Mouse (Mus musculus) intestine, postnatal 0 days (tissue): Measurements from ENCODE around the gene Stat5a. TPM values are rescaled to one million over a fixed set of nuclear protein-coding genes. Genes with fewer than 3 reads are reported as not detected.

Source experiments
- ATAC-seq: fragments of 200-750 bp; cut with Nextera tagmentation; 2 replicates; pipeline ENCODE4 v1.8.0; 2017; ENCODE audit warnings: mild to moderate bottlenecking, moderate TSS enrichment, moderate library complexity
- H3K27ac ChIP-seq: fragments of 300-500 bp; sonication (generic); 2 replicates; pipeline ENCODE4 v1.5.1; 2014; ENCODE audit warnings: mild to moderate bottlenecking, low read depth, low read length, moderate library complexity
- H3K27me3 ChIP-seq: fragments of 300-500 bp; sonication (generic); replicated peaks from 2 replicates; pipeline ENCODE4 v1.6.1; 2014; ENCODE audit warnings: low read length, mixed read lengths; ENCODE audit not compliant: control insufficient read depth, insufficient read depth
- H3K36me3 ChIP-seq: fragments of 300-500 bp; sonication (generic); 2 replicates; pipeline ENCODE4 v1.6.1; 2014; ENCODE audit warnings: mild to moderate bottlenecking, moderate library complexity; ENCODE audit not compliant: control insufficient read depth, insufficient read depth
- H3K4me1 ChIP-seq: fragments of 300-500 bp; sonication (generic); replicated peaks from 2 replicates; pipeline ENCODE4 v1.6.1; 2014; ENCODE audit warnings: antibody characterized with exemption, low read length, mixed read lengths; ENCODE audit not compliant: control insufficient read depth, insufficient read depth
- H3K4me2 ChIP-seq: fragments of 300-500 bp; sonication (generic); replicated peaks from 2 replicates; pipeline ENCODE4 v1.6.1; 2014; ENCODE audit warnings: low read depth, mild to moderate bottlenecking, moderate library complexity
- H3K4me3 ChIP-seq: fragments of 300-500 bp; sonication (generic); 2 replicates; pipeline ENCODE4 v1.5.1; 2014; ENCODE audit warnings: low read depth, low read length
- H3K9ac ChIP-seq: fragments of 300-500 bp; sonication (generic); 2 replicates; pipeline ENCODE4 v1.6.1; 2014; ENCODE audit warnings: mild to moderate bottlenecking, low read depth, low read length
- H3K9me3 ChIP-seq: fragments of 300-500 bp; sonication (generic); 2 replicates; pipeline ENCODE4 v1.6.1; 2016; ENCODE audit warnings: mixed run types; ENCODE audit not compliant: control insufficient read depth
- CTCF ChIP-seq: sonication (generic); IDR thresholded peaks from 2 replicates; pipeline ENCODE4 v1.5.1; 2016; ENCODE audit warnings: low read depth, mild to moderate bottlenecking, control low read depth, antibody characterized with exemption, moderate library complexity
- WGBS: fragments of 180-500 bp; shearing (Covaris S2); extraction: QIAGEN DNeasy Blood & Tissue Kit; methylation state at CpG from one replicate; pipeline ENCODE4 v1.1.7; 2014; 5-methylcytosine and 5-hydroxymethylcytosine counted together
- polyA plus RNA-seq: library from polyadenylated mRNA; unstranded; fragments of >200 nt; fragmentation: Nextera tagmentation; extraction: Ambion mirVana; gene quantifications from 2 replicates; pipeline ENCODE4 v1.2.1, GENCODE M21; 2015

The Stat5a gene
- polyA plus RNA-seq, 1 experiment from 2014 or later: 4.8 TPM

DNA sequence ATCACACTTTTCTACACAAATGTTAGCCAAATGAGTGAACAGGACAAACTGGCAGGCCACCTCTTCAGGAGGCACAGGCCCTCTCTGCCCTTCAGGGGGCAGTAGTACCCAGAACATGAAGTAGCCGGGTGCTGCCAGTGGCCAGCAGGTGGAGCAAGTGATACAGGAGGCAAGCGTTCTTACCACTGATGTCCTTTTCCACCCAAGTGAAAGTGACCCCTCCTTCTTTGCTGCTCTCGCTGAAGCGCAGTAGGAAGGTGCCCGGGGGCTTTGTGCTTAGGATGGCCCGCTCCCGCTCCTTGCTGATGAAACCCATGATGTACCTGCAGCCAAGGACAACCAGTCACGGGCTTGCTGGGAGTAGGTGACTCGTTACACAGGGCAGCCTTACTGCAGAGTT is 34.3 kb downstream of the Stat5a start:
- ATAC-seq: peak; percentile 72
- Histone ChIP-seq H3K4me3 (no peak overlapping the region), H3K4me1 (no peaks in the 10 kb centered on the region), H3K27me3 (no peaks in the 10 kb centered on the region), H3K9me3 (no peaks in the 10 kb centered on the region), H3K4me2 (no peak overlapping the region), H3K9ac (no peak overlapping the region), H3K36me3 (peaks cover 81% of the 10 kb centered on the region), H3K27ac (no peak overlapping the region)
- WGBS: 12% methylated on average over 9 of the region's 9 CpGs
- TF ChIP-seq CTCF: peak; percentile 100

DNA sequence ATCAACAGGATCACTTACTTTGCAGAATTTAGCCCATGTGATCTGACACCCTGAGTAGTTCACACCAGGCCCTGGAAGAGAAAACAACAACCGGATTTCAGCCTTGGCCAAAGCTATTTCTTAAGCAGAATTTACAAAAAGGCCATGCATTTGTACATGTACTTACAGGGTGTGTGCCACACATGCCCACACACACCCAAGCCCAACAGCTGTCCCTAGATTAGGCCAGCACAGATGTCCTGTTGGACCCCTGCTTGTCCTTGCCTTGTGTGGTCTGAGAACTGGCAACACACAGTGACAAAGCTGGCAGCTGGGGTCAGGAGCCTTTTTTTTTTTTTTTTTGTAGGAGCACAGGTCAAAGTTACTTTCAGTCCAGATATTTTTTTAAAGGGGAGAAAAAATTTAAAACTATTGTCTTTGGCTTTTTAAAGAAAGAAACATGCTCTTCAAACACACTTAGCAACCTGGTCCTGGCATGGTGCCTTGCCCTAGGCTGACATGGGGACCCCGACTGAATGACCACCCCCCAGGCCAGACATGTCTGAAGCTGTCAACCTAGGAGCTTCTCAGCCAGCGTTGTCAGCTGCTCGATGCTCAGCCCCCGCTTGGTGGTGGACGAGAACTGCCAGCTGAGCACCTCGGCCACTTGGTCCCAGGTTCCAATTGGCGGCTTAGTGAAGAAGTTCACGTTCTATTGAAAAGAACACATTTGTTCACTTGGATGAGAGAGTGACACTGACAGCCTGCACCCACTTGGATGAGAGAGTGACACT is 35.2 kb downstream of the Stat5a start:
- Histone ChIP-seq H3K4me1 (no peaks in the 10 kb centered on the region), H3K36me3 (peaks cover 81% of the 10 kb centered on the region), H3K9me3 (no peaks in the 10 kb centered on the region), H3K4me2 (no peak overlapping the region), H3K27me3 (no peaks in the 10 kb centered on the region), H3K4me3 (no peak overlapping the region), H3K27ac (no peak overlapping the region), H3K9ac (no peak overlapping the region)
- 80% methylated on average over 9 of the region's 9 CpGs for WGBS
- ATAC-seq: no peak
- TF ChIP-seq CTCF: no peak

DNA sequence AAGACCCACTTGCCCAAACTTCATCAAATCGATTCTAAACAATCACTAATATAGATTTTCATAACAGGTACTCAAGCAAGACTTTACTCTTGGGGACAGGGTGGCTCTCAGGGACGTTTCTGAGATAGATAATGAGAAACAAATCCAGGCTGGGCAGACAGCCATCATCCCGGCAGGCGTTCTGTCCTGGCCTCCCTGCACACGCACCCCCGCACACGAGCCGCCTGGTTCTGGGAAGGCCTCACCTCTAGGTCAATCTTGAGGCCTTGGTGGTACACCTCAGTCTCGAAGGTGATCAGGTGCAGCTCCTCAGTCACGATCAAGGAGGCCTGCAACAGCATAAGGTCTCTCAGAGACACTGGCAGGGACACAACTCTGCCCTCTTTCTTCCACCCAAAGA is 36.9 kb downstream of the Stat5a start:
- TF ChIP-seq CTCF: no peak
- WGBS: 85% methylated on average over 10 of the region's 10 CpGs
- Histone ChIP-seq H3K27ac (no peak overlapping the region), H3K27me3 (no peaks in the 10 kb centered on the region), H3K4me1 (no peaks in the 10 kb centered on the region), H3K9me3 (no peaks in the 10 kb centered on the region), H3K36me3 (peaks cover 80% of the 10 kb centered on the region), H3K9ac (no peak overlapping the region), H3K4me3 (no peak overlapping the region), H3K4me2 (no peak overlapping the region)
- ATAC-seq: no peak

DNA sequence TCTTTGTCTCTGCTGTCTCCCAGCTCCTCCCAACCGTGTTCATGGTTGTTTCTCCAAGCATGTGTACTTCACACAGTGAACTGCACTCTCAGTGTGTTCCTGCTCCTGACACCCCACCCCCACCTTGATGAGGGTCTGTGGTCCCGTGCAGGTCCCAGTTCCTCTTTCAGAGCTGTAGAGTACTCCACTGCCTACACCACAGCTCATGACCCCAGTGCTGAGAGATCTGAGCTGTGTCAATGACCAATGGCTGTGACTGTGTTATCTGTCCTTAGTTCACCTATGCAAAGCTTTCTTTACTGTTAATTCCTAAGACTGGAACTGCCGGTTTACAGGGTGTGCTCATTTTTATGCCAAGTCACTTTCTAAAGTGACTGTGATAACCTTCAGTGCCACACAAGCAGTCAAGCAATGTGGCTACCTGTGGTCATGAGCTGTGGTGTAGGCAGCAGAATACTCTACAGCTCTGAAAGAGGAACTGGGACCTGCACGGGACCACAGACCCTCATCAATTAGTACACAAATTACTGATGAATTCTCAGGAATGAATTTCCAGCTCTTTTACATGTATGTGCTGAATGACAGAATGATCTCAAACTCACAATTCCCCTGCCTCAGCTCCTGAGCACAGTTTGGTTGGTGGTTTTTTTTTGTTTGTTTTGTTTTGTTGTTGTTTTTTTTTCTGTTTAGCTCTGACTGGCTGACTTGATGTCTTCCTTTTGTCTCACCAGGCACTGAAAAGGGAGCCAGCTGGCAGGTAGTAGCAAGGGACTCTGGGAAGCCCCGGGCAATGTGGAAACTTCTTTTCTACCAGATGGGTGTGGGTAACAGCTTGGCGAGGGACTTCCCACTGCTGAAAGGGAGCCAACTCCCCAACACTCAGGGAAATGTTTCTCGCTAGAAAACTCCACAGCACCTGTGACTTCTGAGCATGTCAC is 38.4 kb downstream of the Stat5a start:
- TF ChIP-seq CTCF: no peak
- WGBS: 80% methylated on average over 7 of the region's 7 CpGs
- ATAC-seq: no peak
- H3K4me1 ChIP-seq: no peaks in the 10 kb centered on the region
- H3K27me3 ChIP-seq: no peaks in the 10 kb centered on the region
- H3K9me3 ChIP-seq: no peaks in the 10 kb centered on the region
- no peak overlapping the region for H3K9ac ChIP-seq
- no peak overlapping the region for H3K4me2 ChIP-seq
- H3K36me3 ChIP-seq: peaks cover 84% of the 10 kb centered on the region
- no peak overlapping the region for H3K4me3 ChIP-seq
- H3K27ac ChIP-seq: no peak overlapping the region

GRCm38 (mm10) chr11:100898441-100899199 is 39.5 kb downstream of the Stat5a start:
- no peak overlapping the region for H3K9ac ChIP-seq
- no peaks in the 10 kb centered on the region for H3K27me3 ChIP-seq
- TF ChIP-seq CTCF: no peak
- no peaks in the 10 kb centered on the region for H3K4me1 ChIP-seq
- H3K4me2 ChIP-seq: no peak overlapping the region
- H3K27ac ChIP-seq: no peak overlapping the region
- 86% methylated on average over 16 of the region's 16 CpGs for WGBS
- no peak overlapping the region for H3K4me3 ChIP-seq
- H3K9me3 ChIP-seq: no peaks in the 10 kb centered on the region
- H3K36me3 ChIP-seq: peaks cover 87% of the 10 kb centered on the region
- no peak for ATAC-seq
